Mouse (Mus musculus) left cerebral cortex, postnatal 36 days (tissue): ENCODE data around the gene Scpep1. TPM values are rescaled to one million over a fixed set of nuclear protein-coding genes. Genes with fewer than 3 reads are reported as not detected.
"Not testable (repeated sequence)": the region's sequence is repeated elsewhere in the genome, so short reads cannot be mapped to it uniquely, and the experiment has no call there.

Experiments
- DNase-seq, 2 experiments: peaks; one replicate each; pipeline ENCODE4 v3.0.0; 2021 to 2022; ENCODE audit warnings: low spot score in 2 of 2, mixed read lengths in 1 of 2
- intact Hi-C: fragments of 180-260 bp; cut with DNase I; formaldehyde crosslinking; loops from one replicate; pipeline ENCODE4 v1.15.1; 2025
- total RNA-seq, 2 experiments: library from RNA; stranded (reverse); gene quantifications; 2 replicates each; pipeline ENCODE4 v1.2.3; 2021

Scpep1 gene
- total RNA-seq, 2 experiments from 2014 or later = 16.3 to 19.3 TPM

DNA sequence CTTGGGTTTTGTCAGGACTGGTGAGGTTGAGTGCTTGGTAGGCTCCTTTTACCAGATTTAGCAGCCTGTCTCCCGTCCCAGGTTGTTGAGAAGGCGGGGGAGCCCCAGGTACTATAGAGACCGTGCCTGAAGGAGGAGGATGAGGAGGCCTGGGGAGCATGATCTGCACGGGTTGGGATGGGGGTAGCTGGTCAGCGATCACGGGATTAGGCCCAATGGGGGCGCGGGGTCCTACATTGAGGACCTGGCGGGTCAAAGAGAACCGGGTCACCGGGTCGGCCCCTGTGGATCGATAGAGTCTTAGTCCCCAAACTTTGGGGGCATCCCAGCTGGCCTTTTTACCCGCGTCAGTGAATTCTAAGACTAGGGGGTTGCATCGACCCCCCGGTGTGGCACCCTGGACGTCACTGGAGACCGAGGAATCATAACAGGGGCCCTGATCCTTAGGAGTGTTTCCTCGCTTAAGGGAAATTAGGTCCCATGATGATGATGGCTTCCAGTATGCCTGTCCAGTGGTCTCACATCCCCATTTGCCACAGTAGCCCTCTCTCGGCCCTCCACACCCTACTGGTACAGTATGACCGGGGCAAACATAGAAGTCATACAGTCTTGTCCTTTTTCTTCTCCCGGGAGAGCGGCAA, 63.2 kb downstream of the Scpep1 start:
- DNase-seq = peak; percentile 53 to 63
- intact Hi-C loops = not testable (repeated sequence)

DNA sequence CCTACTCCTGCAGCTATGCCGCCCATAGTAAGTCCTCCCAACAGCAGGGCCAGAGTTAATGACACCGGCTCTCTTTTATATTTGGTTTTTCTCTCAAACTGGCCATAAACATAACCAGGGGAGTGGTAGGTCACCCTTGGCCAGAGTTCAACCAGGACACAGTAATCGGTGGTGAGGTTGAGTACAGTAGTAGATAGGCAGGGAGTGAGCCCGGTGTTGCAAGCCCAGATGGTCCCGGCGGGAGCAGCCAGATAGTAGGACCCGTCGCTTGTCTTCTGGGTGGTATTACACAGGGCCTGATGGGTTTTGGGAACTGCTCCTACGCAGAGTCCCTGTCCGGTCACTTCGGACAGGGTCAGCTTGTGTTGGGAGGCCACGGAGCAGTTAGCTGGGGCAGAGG, 63.8 kb downstream of the Scpep1 start:
- intact Hi-C loops = not testable (repeated sequence)
- DNase-seq = peak; percentile 23 to 26

DNA sequence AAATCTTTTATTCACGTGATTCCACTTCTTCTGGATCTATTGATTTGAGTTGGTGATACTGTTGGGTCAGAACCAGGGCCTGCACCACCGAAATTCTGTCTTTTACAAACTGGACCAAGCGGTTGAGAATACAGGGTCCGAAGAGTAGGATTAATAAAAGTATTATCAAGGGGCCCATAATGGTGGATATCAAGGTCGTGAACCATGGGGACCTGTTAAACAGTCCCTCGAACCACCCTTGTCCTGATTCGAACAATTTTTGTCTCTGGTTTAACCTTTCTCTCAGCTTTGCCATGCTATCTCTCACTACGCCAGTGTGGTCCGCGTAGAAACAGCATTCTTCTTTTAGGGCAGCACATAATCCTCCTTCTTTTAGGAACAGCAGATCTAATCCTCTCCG, 64.4 kb downstream of the Scpep1 start:
- intact Hi-C loops = not testable (repeated sequence)
- DNase-seq = peak in 1 of 2 experiments; percentile 13

DNA sequence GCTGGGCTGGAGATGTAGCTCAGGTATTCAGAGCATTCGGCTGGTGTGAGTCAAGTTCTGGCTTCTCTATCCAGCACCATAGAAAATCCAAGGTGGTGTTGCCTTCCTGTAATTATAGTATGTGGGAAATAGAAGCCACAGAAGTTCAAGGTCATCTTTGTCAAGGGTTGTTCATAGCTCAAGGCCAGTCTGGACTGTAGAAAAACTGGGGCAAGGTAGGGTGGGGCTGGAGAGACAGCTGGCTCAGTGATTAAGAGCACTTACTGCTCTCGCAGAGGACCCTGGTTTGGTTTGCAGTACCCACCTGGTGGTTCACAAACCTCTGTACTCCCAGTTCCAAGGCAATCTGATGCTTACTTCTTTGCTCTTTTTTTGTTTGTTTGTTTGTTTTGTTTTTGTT, 66.3 kb downstream of the Scpep1 start:
- DNase-seq = no peak
- intact Hi-C loops = no loop called here

DNA sequence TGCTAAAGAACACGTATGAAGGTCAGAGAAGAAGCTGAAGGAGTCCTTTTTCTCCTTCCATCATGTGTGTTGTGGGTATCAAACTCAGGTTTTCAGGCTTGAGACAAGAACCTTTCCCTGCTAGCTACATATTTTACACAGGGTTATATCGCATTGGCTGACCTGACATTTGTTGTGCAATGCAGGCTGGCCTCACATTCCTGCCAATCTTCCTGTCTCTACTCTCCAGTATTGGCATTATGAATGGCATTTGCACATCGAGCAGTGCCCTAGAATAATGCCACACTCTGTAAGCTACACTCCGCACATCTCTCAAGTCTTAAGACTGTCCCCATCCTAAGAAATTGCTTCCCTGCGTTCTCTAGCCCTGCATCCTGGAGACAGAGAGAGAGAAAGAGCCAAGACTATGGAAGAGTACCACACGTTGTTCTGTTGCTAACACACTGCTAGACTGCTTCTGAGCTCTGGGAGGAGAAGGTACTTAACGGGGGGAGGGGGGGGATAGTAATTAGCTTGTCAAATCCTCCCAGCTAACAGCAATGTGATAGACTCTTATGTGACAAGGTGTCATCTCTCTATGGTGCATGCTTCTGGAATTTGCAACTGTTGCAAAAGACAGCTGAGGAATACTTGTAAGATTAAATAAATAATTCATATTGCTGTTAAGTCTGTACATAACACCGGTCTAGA, 70.7 kb downstream of the Scpep1 start:
- intact Hi-C loops = no loop called here
- no peak for DNase-seq

DNA sequence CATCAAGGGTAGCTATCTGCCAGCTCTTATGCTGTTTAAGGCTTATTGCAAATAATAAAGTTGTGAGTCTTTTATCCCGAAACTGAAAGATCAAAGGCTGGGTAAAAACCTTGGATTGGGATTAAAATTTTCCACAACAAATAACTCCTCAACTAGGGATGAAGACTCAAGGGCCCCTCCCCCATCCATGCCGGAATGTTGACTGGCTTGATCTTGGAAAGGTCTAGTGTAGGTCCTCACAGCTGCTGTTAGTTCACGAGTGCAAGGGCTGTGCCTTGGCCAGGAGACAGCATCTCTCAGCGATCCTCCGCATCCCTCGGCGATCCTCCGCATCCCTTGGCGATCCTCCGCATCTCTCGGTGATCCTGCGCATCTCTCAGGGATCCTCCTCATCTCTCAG, 77.3 kb downstream of the Scpep1 start:
- intact Hi-C loops = no loop called here
- no peak for DNase-seq

Other genes with a start within 250 kb of the Scpep1 start
- gene Msi2, start 237.0 kb downstream of the Scpep1 start, total RNA-seq = 100 to 1,000 TPM; 117 to 132 TPM
- 10 to 100 TPM; 41.6 to 43.1 TPM for gene Akap1, start 90.9 kb downstream of the Scpep1 start, total RNA-seq
- not detected for gene Elobl, start 11.5 kb upstream of the Scpep1 start, total RNA-seq
- gene Coil, start 14.8 kb upstream of the Scpep1 start, total RNA-seq = 10 to 100 TPM; 20.6 to 21.1 TPM
- gene Trim25, start 43.9 kb upstream of the Scpep1 start, total RNA-seq = 1 to 10 TPM; 4.1 to 4.9 TPM
- 10 to 100 TPM; 55.6 to 57.2 TPM for gene Dgke, start 111.4 kb upstream of the Scpep1 start, total RNA-seq
- gene Gm525, start 118.4 kb upstream of the Scpep1 start, total RNA-seq = not detected